Mouse (Mus musculus): Measurements from ENCODE around the gene Cfap70. TPM values are rescaled to one million over a fixed set of nuclear protein-coding genes. Genes with fewer than 3 reads are reported as not detected.

The Cfap70 gene
- total RNA-seq, 2 experiments from 2014 or later: 0.12 to 0.27 TPM

DNA sequence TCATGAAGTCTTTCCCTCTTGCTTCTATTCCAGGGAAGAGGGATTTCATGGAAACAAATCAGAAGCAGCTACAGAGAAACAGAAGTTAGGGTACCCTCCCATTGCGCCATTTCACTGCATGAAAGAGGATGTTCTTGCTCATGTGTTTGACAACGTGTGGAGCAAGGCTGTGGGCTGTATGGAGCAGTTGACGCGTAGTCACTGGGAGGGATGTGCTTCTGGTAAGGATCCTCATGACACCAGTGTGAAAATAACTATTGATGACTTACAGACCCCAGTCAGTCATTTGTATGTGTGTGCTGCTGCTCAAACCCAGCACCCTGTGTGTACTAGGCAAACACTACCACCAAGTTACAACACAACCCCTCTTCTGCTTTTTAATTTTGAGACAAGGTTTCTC is 88.8 kb downstream of the Cfap70 start:
- intact Hi-C loops (cut with DNase I): no loop called here
- no peak for DNase-seq

DNA sequence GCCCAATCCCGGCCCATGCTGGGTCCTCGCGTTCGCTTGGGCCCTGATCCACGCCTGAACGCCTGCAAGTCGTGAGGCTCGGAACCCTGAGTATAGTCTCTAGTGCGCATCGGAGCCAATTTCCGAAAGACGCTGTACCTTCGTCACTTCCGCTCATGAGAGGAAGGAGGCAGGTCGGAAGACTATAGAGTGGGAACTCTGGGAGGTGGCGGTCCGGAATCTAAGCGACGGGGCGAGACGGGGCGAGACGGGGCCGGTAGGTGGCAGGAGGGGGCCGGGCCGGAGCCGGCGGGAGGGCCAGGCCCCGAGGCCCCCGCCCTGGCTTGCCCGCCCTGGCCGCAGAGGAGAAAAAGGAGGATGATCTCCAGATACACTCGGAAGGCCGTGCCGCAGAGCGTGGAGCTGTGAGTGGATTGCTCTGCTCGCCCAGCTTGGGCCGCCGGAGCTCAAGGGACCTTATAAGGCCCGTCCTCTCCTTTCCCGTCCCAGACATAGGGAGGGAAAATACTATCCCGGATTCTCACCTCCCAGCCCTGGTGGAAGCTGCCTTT is 104.0 kb downstream of the Cfap70 start, which contains the start of the genes Ecd and Fam149b:
Gene Ecd (minus strand): TSS at position 131 of the 551 bp plus-strand sequence.
Gene Fam149b (plus strand): TSS at position 172 of the 551 bp plus-strand sequence.
- DNase-seq: peak; percentile 90 to 95
- intact Hi-C loops (cut with DNase I): loop anchor here (2.0 kb wide), 1 partner anchor 43 kb away; no protein-coding TSS in a partner anchor

DNA sequence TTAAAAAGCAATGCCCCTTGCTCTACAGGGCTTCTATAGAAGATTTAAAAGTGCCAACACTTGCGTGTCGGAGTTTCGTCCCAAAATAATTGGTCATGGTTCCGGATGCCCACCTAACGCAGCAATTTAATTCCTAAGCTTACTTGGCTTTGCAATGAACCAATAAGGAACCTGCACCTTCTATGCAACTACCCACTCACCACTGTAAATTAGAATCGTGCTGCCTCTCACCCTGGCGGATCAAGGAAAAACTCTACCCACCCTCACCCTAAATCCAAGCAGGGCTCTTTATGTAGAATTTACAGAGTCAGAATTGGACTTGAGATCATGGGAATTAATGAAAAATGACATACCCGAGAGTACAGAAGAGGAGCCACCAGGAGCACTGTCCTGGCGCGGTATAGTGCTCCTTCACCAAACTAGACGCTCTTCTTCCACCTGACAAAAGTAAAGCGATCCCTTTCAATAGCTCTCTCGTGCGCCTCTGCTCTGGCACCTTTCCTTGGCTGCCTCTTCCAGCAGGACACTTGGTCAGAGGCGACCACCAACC is 104.5 kb downstream of the Cfap70 start:
- DNase-seq: no peak
- intact Hi-C loops (cut with DNase I): no loop called here

DNA sequence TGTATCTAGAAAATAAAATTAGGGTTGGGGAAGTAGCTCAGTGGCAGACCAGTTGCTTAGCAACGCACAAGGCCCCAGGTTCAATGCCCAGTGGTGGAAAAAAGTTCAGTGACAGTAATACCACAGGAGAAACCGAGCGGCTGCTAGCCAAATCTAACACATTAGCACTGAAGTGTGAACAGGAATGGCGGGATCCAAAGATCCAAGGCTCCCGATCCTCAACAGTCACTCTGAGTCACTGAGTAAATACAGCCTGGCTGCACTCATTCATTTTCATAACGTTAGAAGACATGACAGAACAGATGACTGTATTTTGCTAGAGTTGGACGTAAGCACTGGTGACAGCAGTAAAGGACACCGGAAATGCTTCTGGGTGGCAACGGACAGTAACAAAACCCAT is 106.1 kb downstream of the Cfap70 start:
- intact Hi-C loops (cut with DNase I): no loop called here
- no peak for DNase-seq

Other genes starting within 250 kb of the Cfap70 start
- gene Kcnk16, start 183.0 kb downstream of the Cfap70 start, total RNA-seq (2021): not detected
- 10 to 100 TPM; 25.7 to 35.1 TPM for gene Nudt13, start 157.5 kb downstream of the Cfap70 start, total RNA-seq (2021)
- gene Ecd, start 104.1 kb downstream of the Cfap70 start, total RNA-seq (2021): 10 to 100 TPM; 25.1 to 32.2 TPM
- 10 to 100 TPM; 32.1 to 34.7 TPM for gene Fam149b, start 104.1 kb downstream of the Cfap70 start, total RNA-seq (2021)
- gene Dnajc9, start 63.3 kb downstream of the Cfap70 start, total RNA-seq (2021): 10 to 100 TPM; 12.2 to 15.2 TPM
- gene Mrps16, start 58.6 kb downstream of the Cfap70 start, total RNA-seq (2021): 10 to 100 TPM; 64.9 to 68.5 TPM
- 10 to 100 TPM; 50.0 to 61.0 TPM for gene Anxa7, start 27.9 kb upstream of the Cfap70 start, total RNA-seq (2021)
- 1 to 10 TPM in 1 of 2 experiments, under 1 TPM in 1; 0.88 to 1.1 TPM for gene Mss51, start 44.7 kb upstream of the Cfap70 start, total RNA-seq (2021)
- 10 to 100 TPM; 64.2 to 64.6 TPM for gene Ppp3cb, start 94.3 kb upstream of the Cfap70 start, total RNA-seq (2021)
- gene Usp54, start 188.8 kb upstream of the Cfap70 start, total RNA-seq (2021): 10 to 100 TPM; 12.6 to 16.6 TPM
- 1 to 10 TPM in 1 of 2 experiments, under 1 TPM in 1; 0.88 to 1.7 TPM for gene Myoz1, start 204.3 kb upstream of the Cfap70 start, total RNA-seq (2021)
- 100 to 1,000 TPM in 1 of 2 experiments, 10 to 100 TPM in 1; 94.3 to 117 TPM for gene Synpo2l, start 216.1 kb upstream of the Cfap70 start, total RNA-seq (2021)
- 100 to 1,000 TPM in 1 of 2 experiments, 10 to 100 TPM in 1; 98.8 to 101 TPM for gene Sec24c, start 222.1 kb upstream of the Cfap70 start, total RNA-seq (2021)
- gene Fut11, start 242.7 kb upstream of the Cfap70 start, total RNA-seq (2021): 10 to 100 TPM in 1 of 2 experiments, 1 to 10 TPM in 1; 8.9 to 10.1 TPM

All from heart, postnatal 14 days (tissue).